ENCODE assay signal across 9 mouse cellular contexts in genomic region chr17:56819694-56820111, GRCm38 (mm10). TPM values are rescaled to one million over a fixed set of nuclear protein-coding genes. Genes with fewer than 3 reads are reported as not detected.
DNase-seq lines count a peak whose midpoint lies in the region; ATAC-seq lines count a peak whose summit lies in the region.
"Had no signal": no experiment of that assay in that cellular context is flagged by ENCODE, and none has a peak within 500 bp of the region (broad histone marks: within the 10 kb centered on the region; RNA-seq: fewer than 3 reads in every experiment).

No protein-coding gene starts in this region.

- H3K9me3 ChIP-seq in forebrain, embryonic 13.5 days (replicated peaks): no peaks in the 10 kb centered on the region
- no peaks in the 10 kb centered on the region for H3K9me3 ChIP-seq in forebrain, embryonic 15.5 days
- H3K9me3 ChIP-seq in stomach, embryonic 16.5 days (replicated peaks; ENCODE audit: control insufficient read depth, low read length): no peaks in the 10 kb centered on the region
- H3K9me3 ChIP-seq in kidney, embryonic 16.5 days (ENCODE audit: low read length): no peaks in the 10 kb centered on the region

- peak; percentile 49 to 51 for DNase-seq in B cell, adult 2 months
- peak; percentile 34 to 39 for DNase-seq in heart, postnatal 10 days
- peak; percentile 42 for DNase-seq in lung, postnatal 10 days
- DNase-seq in embryo, embryonic 9.5 days (ENCODE audit: extremely low spot score): no peak

- no peak overlapping the region for H3K4me2 ChIP-seq in forebrain, embryonic 13.5 days
- no peak overlapping the region for H3K4me2 ChIP-seq in forebrain, embryonic 15.5 days (replicated peaks)
- peak overlapping the region; percentile 35; the same call in 1 of the 2 replicates for H3K4me2 ChIP-seq in stomach, embryonic 16.5 days (ENCODE audit: low read depth, low read length)
- no peak overlapping the region for H3K4me2 ChIP-seq in kidney, embryonic 16.5 days (replicated peaks; ENCODE audit: low read depth, low read length)

- intact Hi-C loops in heart, postnatal 10 days (cut with DNase I): no loop called here

- no peak overlapping the region for H3K27ac ChIP-seq in forebrain, embryonic 13.5 days
- H3K27ac ChIP-seq in forebrain, embryonic 15.5 days (replicated peaks): no peak overlapping the region
- H3K27ac ChIP-seq in stomach, embryonic 16.5 days (ENCODE audit: low read length): peak overlapping the region; percentile 93
- no peak overlapping the region for H3K27ac ChIP-seq in kidney, embryonic 16.5 days (ENCODE audit: low read length)

- H3K27me3 ChIP-seq in forebrain, embryonic 13.5 days: no peaks in the 10 kb centered on the region
- no peaks in the 10 kb centered on the region for H3K27me3 ChIP-seq in forebrain, embryonic 15.5 days
- H3K27me3 ChIP-seq in stomach, embryonic 16.5 days (ENCODE audit: control insufficient read depth, insufficient read depth, low read length): no peaks in the 10 kb centered on the region
- H3K27me3 ChIP-seq in kidney, embryonic 16.5 days (ENCODE audit: insufficient read depth, low read length): no peaks in the 10 kb centered on the region

- 81% methylated on average over 8 of the region's 8 CpGs for WGBS in forebrain, embryonic 13.5 days
- 75% methylated on average over 8 of the region's 8 CpGs for WGBS in forebrain, embryonic 15.5 days
- 54% methylated on average over 8 of the region's 8 CpGs for WGBS in stomach, embryonic 16.5 days
- WGBS in kidney, embryonic 16.5 days: 73% methylated on average over 8 of the region's 8 CpGs

- H3K36me3 ChIP-seq in forebrain, embryonic 13.5 days (ENCODE audit: poor library complexity, severe bottlenecking): no peaks in the 10 kb centered on the region
- no peaks in the 10 kb centered on the region for H3K36me3 ChIP-seq in forebrain, embryonic 15.5 days
- no peaks in the 10 kb centered on the region for H3K36me3 ChIP-seq in stomach, embryonic 16.5 days (ENCODE audit: control insufficient read depth, insufficient read depth, low read length)
- no peaks in the 10 kb centered on the region for H3K36me3 ChIP-seq in kidney, embryonic 16.5 days (ENCODE audit: insufficient read depth, low read length)

- ATAC-seq in forebrain, embryonic 13.5 days: peak; percentile 34
- ATAC-seq in forebrain, embryonic 15.5 days (replicated peaks): no peak; the same call in 1 of the 2 replicates
- ATAC-seq in stomach, embryonic 16.5 days (ENCODE audit: insufficient read depth, low FRiP score): peak; percentile 87
- ATAC-seq in kidney, embryonic 16.5 days (ENCODE audit: low FRiP score, low TSS enrichment): no peak

- peaks cover 29% of the 10 kb centered on the region for H3K4me1 ChIP-seq in forebrain, embryonic 13.5 days
- peaks cover 13% of the 10 kb centered on the region for H3K4me1 ChIP-seq in forebrain, embryonic 15.5 days
- 0 out of 2 replicates have a peak, but pooled peaks cover 3% of the 10 kb centered on the region for H3K4me1 ChIP-seq in stomach, embryonic 16.5 days (ENCODE audit: control insufficient read depth, insufficient read depth, low read length)
- no peaks in the 10 kb centered on the region for H3K4me1 ChIP-seq in kidney, embryonic 16.5 days (ENCODE audit: insufficient read depth, low read length)

- no peak overlapping the region for H3K4me3 ChIP-seq in forebrain, embryonic 13.5 days
- H3K4me3 ChIP-seq in forebrain, embryonic 15.5 days: no peak overlapping the region
- no peak overlapping the region for H3K4me3 ChIP-seq in stomach, embryonic 16.5 days (replicated peaks; ENCODE audit: low read length)
- H3K4me3 ChIP-seq in kidney, embryonic 16.5 days (ENCODE audit: low read length): no peak overlapping the region

- H3K9ac ChIP-seq in forebrain, embryonic 13.5 days: 0 out of 2 replicates have a peak overlapping the region, but pooled peaks have one; percentile 7
- H3K9ac ChIP-seq in forebrain, embryonic 15.5 days (replicated peaks): no peak overlapping the region
- H3K9ac ChIP-seq in stomach, embryonic 16.5 days (ENCODE audit: low read length): peak overlapping the region; percentile 49; the same call in 1 of the 2 replicates
- no peak overlapping the region for H3K9ac ChIP-seq in kidney, embryonic 16.5 days (replicated peaks; ENCODE audit: low read length)

RNA-seq across cellular contexts. Expression of gene Rfx2, which starts 11.1 kb away (rescaled TPM):
- 5.8 and 6.9 TPM in 2 replicates for polyA plus RNA-seq in forebrain, embryonic 13.5 days (2015; fragmentation: Nextera tagmentation; extraction: Ambion mirVana)
- polyA plus RNA-seq in forebrain, embryonic 15.5 days (2015; fragmentation: Nextera tagmentation; extraction: Ambion mirVana): 4.4 and 4.5 TPM in 2 replicates
- total RNA-seq in heart, postnatal 10 days (2021): 10 to 100 TPM in 1 of 2 experiments, 1 to 10 TPM in 1; 6.5 to 10.5 TPM
- 5.5 and 6.5 TPM in 2 replicates for polyA plus RNA-seq in stomach, embryonic 16.5 days (2015; fragmentation: Nextera tagmentation; extraction: Ambion mirVana)
- polyA plus RNA-seq in kidney, embryonic 16.5 days (2015; fragmentation: Nextera tagmentation; extraction: Ambion mirVana): 3.4 and 4.4 TPM in 2 replicates

RNA-seq across cellular contexts. Expression of gene Prr22, which starts 49.7 kb away (rescaled TPM):
- 1.2 and 1.3 TPM in 2 replicates for polyA plus RNA-seq in forebrain, embryonic 13.5 days (2015; fragmentation: Nextera tagmentation; extraction: Ambion mirVana)
- polyA plus RNA-seq in forebrain, embryonic 15.5 days (2015; fragmentation: Nextera tagmentation; extraction: Ambion mirVana): 0.66 and 0.73 TPM in 2 replicates
- total RNA-seq in heart, postnatal 10 days (2021): under 1 TPM; 0.27 to 0.43 TPM
- 1.0 and 1.1 TPM in 2 replicates for polyA plus RNA-seq in stomach, embryonic 16.5 days (2015; fragmentation: Nextera tagmentation; extraction: Ambion mirVana)
- 1.6 and 1.8 TPM in 2 replicates for polyA plus RNA-seq in kidney, embryonic 16.5 days (2015; fragmentation: Nextera tagmentation; extraction: Ambion mirVana)

RNA-seq across cellular contexts. Expression of gene Acsbg2, which starts 54.5 kb away (rescaled TPM):
- polyA plus RNA-seq in forebrain, embryonic 13.5 days (2015; fragmentation: Nextera tagmentation; extraction: Ambion mirVana): not detected in 2 replicates
- not detected in 2 replicates for polyA plus RNA-seq in forebrain, embryonic 15.5 days (2015; fragmentation: Nextera tagmentation; extraction: Ambion mirVana)
- total RNA-seq in heart, postnatal 10 days (2021): not detected
- not detected in 2 replicates for polyA plus RNA-seq in stomach, embryonic 16.5 days (2015; fragmentation: Nextera tagmentation; extraction: Ambion mirVana)
- polyA plus RNA-seq in kidney, embryonic 16.5 days (2015; fragmentation: Nextera tagmentation; extraction: Ambion mirVana): not detected in 2 replicates
- total RNA-seq: CH12.LX had no signal

RNA-seq across cellular contexts. Expression of gene Dus3l, which starts 55.1 kb away (rescaled TPM):
- polyA plus RNA-seq in forebrain, embryonic 13.5 days (2015; fragmentation: Nextera tagmentation; extraction: Ambion mirVana): 50.0 and 56.9 TPM in 2 replicates
- polyA plus RNA-seq in forebrain, embryonic 15.5 days (2015; fragmentation: Nextera tagmentation; extraction: Ambion mirVana): 72.1 and 74.3 TPM in 2 replicates
- total RNA-seq in heart, postnatal 10 days (2021): 10 to 100 TPM; 21.0 to 23.0 TPM
- 40.5 and 41.9 TPM in 2 replicates for polyA plus RNA-seq in stomach, embryonic 16.5 days (2015; fragmentation: Nextera tagmentation; extraction: Ambion mirVana)
- 55.4 and 59.7 TPM in 2 replicates for polyA plus RNA-seq in kidney, embryonic 16.5 days (2015; fragmentation: Nextera tagmentation; extraction: Ambion mirVana)

RNA-seq across cellular contexts. Expression of gene 1700061G19Rik, which starts 55.6 kb away (rescaled TPM):
- 0.33 and 0.45 TPM in 2 replicates for polyA plus RNA-seq in forebrain, embryonic 13.5 days (2015; fragmentation: Nextera tagmentation; extraction: Ambion mirVana)
- 0.43 and 0.50 TPM in 2 replicates for polyA plus RNA-seq in forebrain, embryonic 15.5 days (2015; fragmentation: Nextera tagmentation; extraction: Ambion mirVana)
- under 1 TPM; 0.10 to 0.12 TPM for total RNA-seq in heart, postnatal 10 days (2021)
- 0.45 and 0.60 TPM in 2 replicates for polyA plus RNA-seq in stomach, embryonic 16.5 days (2015; fragmentation: Nextera tagmentation; extraction: Ambion mirVana)
- polyA plus RNA-seq in kidney, embryonic 16.5 days (2015; fragmentation: Nextera tagmentation; extraction: Ambion mirVana): 0.24 and 0.58 TPM in 2 replicates

Comparison
In these comparisons a context has a peak if more than half of its experiments do, and no peak if none do; other contexts are left out.
1. ATAC-seq: peak in forebrain, embryonic 13.5 days (single experiment) and stomach, embryonic 16.5 days (single experiment); none in forebrain, embryonic 15.5 days (single experiment) and kidney, embryonic 16.5 days (single experiment).
2. H3K9ac ChIP-seq: peak in forebrain, embryonic 13.5 days (single experiment) and stomach, embryonic 16.5 days (single experiment); none in forebrain, embryonic 15.5 days (single experiment) and kidney, embryonic 16.5 days (single experiment).